ENCODE assay signal across 8 mouse cellular contexts in genomic region chr11:76398798-76399586, GRCm38 (mm10). TPM values are rescaled to one million over a fixed set of nuclear protein-coding genes. Genes with fewer than 3 reads are reported as not detected.
A peak's percentile ranks its signal among the peaks of the same experiment; 100 is the strongest.
DNase-seq lines count a peak whose midpoint lies in the region; ATAC-seq and TF ChIP-seq lines count a peak whose summit lies in the region.

Nxn (minus strand) TSS chr11:76399140.

- H3K9ac ChIP-seq in embryonic facial prominence, embryonic 12.5 days, result peak within 1 kb of the TSS; percentile 88
- peak within 1 kb of the TSS; percentile 70 for H3K9ac ChIP-seq in heart, adult 2 months (ENCODE audit: low read depth, low read length)
- H3K9ac ChIP-seq in liver, adult 2 months (ENCODE audit: low read depth, low read length), result peak within 1 kb of the TSS; percentile 68

- WGBS in embryonic facial prominence, embryonic 12.5 days, result under 1% methylated on average over 59 of the region's 70 CpGs
- under 1% methylated on average over 68 of the region's 70 CpGs for WGBS in heart, adult 2 months
- WGBS in liver, adult 2 months, result under 1% methylated on average over 69 of the region's 70 CpGs

- peak within 1 kb of the TSS; percentile 83 for H3K4me2 ChIP-seq in embryonic facial prominence, embryonic 12.5 days (replicated peaks)

- H3K27ac ChIP-seq in embryonic facial prominence, embryonic 12.5 days, result peak within 1 kb of the TSS; percentile 93
- peak within 1 kb of the TSS; percentile 87 for H3K27ac ChIP-seq in heart, adult 2 months
- H3K27ac ChIP-seq in liver, adult 2 months (replicated peaks; ENCODE audit: insufficient read depth, low read depth, low read length), result no peak within 1 kb of the TSS

- peak within 1 kb of the TSS; percentile 68 for H3K4me3 ChIP-seq in embryonic facial prominence, embryonic 12.5 days
- peak within 1 kb of the TSS; percentile 70 for H3K4me3 ChIP-seq in heart, adult 2 months
- peak within 1 kb of the TSS; percentile 80 for H3K4me3 ChIP-seq in liver, adult 2 months (ENCODE audit: insufficient read depth, low read depth, low read length)

- H3K9me3 ChIP-seq in embryonic facial prominence, embryonic 12.5 days, result no peaks in the 10 kb centered on the region

- TF ChIP-seq POLR2A in heart, adult 2 months (IDR thresholded peaks at IDR 0.05; ENCODE audit: insufficient read depth, low read depth, low read length), result 0 out of 2 replicates have a peak, but pooled peaks have one; percentile 46
- TF ChIP-seq POLR2A in liver, adult 2 months (IDR thresholded peaks at IDR 0.05; ENCODE audit: extremely low read depth, insufficient read depth, low read length), result no peak

- ATAC-seq in embryonic facial prominence, embryonic 12.5 days (ENCODE audit: insufficient number of reproducible peaks, insufficient read depth, low FRiP score, low TSS enrichment), result peak; percentile 84
- peak; percentile 91 for ATAC-seq in monocyte, adult 5-6 weeks (replicated peaks; ENCODE audit: insufficient number of reproducible peaks, low FRiP score, low TSS enrichment, poor library complexity, severe bottlenecking)

- intact Hi-C loops in heart, adult 2 months (cut with DNase I), result loop anchor here (1.0 to 5.0 kb wide), 4 partner anchors 18 to 146 kb away; no protein-coding TSS in a partner anchor

- no peaks in the 10 kb centered on the region for H3K36me3 ChIP-seq in embryonic facial prominence, embryonic 12.5 days
- no peaks in the 10 kb centered on the region for H3K36me3 ChIP-seq in heart, adult 2 months (ENCODE audit: control insufficient read depth, insufficient read depth, low read length)
- H3K36me3 ChIP-seq in liver, adult 2 months (ENCODE audit: control insufficient read depth, insufficient read depth, low read length), result no peaks in the 10 kb centered on the region

- peaks cover 15% of the 10 kb centered on the region for H3K4me1 ChIP-seq in embryonic facial prominence, embryonic 12.5 days
- peaks cover 3% of the 10 kb centered on the region; the same call in 1 of the 2 replicates for H3K4me1 ChIP-seq in heart, adult 2 months (ENCODE audit: control insufficient read depth, insufficient read depth, low read length)
- H3K4me1 ChIP-seq in liver, adult 2 months (ENCODE audit: control insufficient read depth, insufficient read depth, low read length), result 0 out of 2 replicates have a peak, but pooled peaks cover 2% of the 10 kb centered on the region

- TF ChIP-seq EP300 in heart, adult 2 months (IDR thresholded peaks at IDR 0.05; ENCODE audit: insufficient read depth, low read depth, low read length), result no peak

- no peaks in the 10 kb centered on the region for H3K27me3 ChIP-seq in embryonic facial prominence, embryonic 12.5 days
- no peaks in the 10 kb centered on the region for H3K27me3 ChIP-seq in heart, adult 2 months (ENCODE audit: control insufficient read depth, insufficient read depth, low read length)
- H3K27me3 ChIP-seq in liver, adult 2 months (ENCODE audit: control insufficient read depth, insufficient read depth, low read length), result no peaks in the 10 kb centered on the region

- peak; percentile 87 for DNase-seq in 416B (ENCODE audit: low read depth)
- DNase-seq in adrenal gland, postnatal 25 days, result peak; percentile 95
- DNase-seq in heart, adult 2 months, result peak; percentile 97 to 99
- DNase-seq in kidney, adult 8-10 months, result peak; percentile 91 to 93
- peak; percentile 63 for DNase-seq in liver, adult 2 months (ENCODE audit: extremely low read depth, low read depth, low spot score)
- peak; percentile 86 to 90 for DNase-seq in spleen, postnatal 36 days (ENCODE audit: low spot score in 2 of 2)

- no peaks in the 10 kb centered on the region for H3K79me2 ChIP-seq in heart, adult 2 months (replicated peaks; ENCODE audit: control insufficient read depth, insufficient read depth, low read length)
- no peaks in the 10 kb centered on the region for H3K79me2 ChIP-seq in liver, adult 2 months (ENCODE audit: control insufficient read depth, insufficient read depth, low read length)

- TF ChIP-seq CTCF in heart, adult 2 months (IDR thresholded peaks at IDR 0.05), result peak; percentile 49
- TF ChIP-seq CTCF in liver, adult 2 months (IDR thresholded peaks at IDR 0.05; ENCODE audit: low read depth, low read length), result peak; percentile 16; the same call in 1 of the 2 replicates

RNA-seq across cellular contexts. Expression of gene Nxn, which starts in this region (rescaled TPM):
- total RNA-seq in adrenal gland, postnatal 25 days (2021), result 23.8 and 29.5 TPM in 2 replicates
- 72.1 and 77.9 TPM in 2 replicates for polyA plus RNA-seq in embryonic facial prominence, embryonic 12.5 days (2016; fragmentation: Nextera tagmentation; extraction: Ambion mirVana)
- total RNA-seq in heart, adult 2 months (2021), result 10 to 100 TPM; 14.6 to 19.1 TPM
- polyA plus RNA-seq in heart, adult 2 months (2012; rRNA removed), result 10.0 and 14.0 TPM in 2 replicates
- total RNA-seq in liver, adult 2 months (2014; rRNA removed), result 1.0 and 2.2 TPM in 2 replicates
- polyA plus RNA-seq in liver, adult 2 months (2012; rRNA removed), result 1.3 and 1.6 TPM in 2 replicates
- total RNA-seq in monocyte, adult 5-6 weeks (2017), result 1.9 to 5.8 TPM (median 2.8 TPM) in 3 replicates
